Comparison of ENCODE assay signal across 8 mouse cellular contexts in genomic region chr19:46518352-46518787, GRCm38 (mm10). TPM values are rescaled to one million over a fixed set of nuclear protein-coding genes. Genes with fewer than 3 reads are reported as not detected.
DNase-seq lines count a peak whose midpoint lies in the region; ATAC-seq and TF ChIP-seq lines count a peak whose summit lies in the region.

No protein-coding gene starts in this region.

- no peak for TF ChIP-seq CTCF in brain, embryonic 14.5 days (IDR thresholded peaks at IDR 0.05; ENCODE audit: borderline replicate concordance, extremely low read depth, insufficient read depth, insufficient read length)

- peak; percentile 56 for ATAC-seq in heart, embryonic 16.5 days (replicated peaks; ENCODE audit: extremely low read depth, insufficient read depth, low FRiP score)
- peak; percentile 65 for ATAC-seq in neural tube, embryonic 12.5 days (ENCODE audit: low FRiP score, low read depth)

- TF ChIP-seq POLR2A in brain, embryonic 14.5 days (IDR thresholded peaks at IDR 0.05; ENCODE audit: borderline replicate concordance, extremely low read depth, insufficient read depth, insufficient read length, poor library complexity, severe bottlenecking): no peak

- peak; percentile 65 for DNase-seq in adrenal gland, postnatal 14 days
- no peak for DNase-seq in adrenal gland, postnatal 36 days
- peak; percentile 72 for DNase-seq in brain, embryonic 14.5 days (ENCODE audit: low read depth)
- DNase-seq in liver: peak; percentile 60
- no peak for DNase-seq in cerebellum, postnatal 36 days
- no peak for DNase-seq in testis, postnatal 10 days (ENCODE audit: low spot score)

- H3K4me3 ChIP-seq in heart, embryonic 16.5 days (ENCODE audit: low read length): peak overlapping the region; percentile 23
- peak overlapping the region; percentile 16; the same call in 1 of the 2 replicates for H3K4me3 ChIP-seq in neural tube, embryonic 12.5 days

- H3K27me3 ChIP-seq in heart, embryonic 16.5 days (ENCODE audit: control insufficient read depth, insufficient read depth, low read length): no peaks in the 10 kb centered on the region
- H3K27me3 ChIP-seq in neural tube, embryonic 12.5 days (replicated peaks): no peaks in the 10 kb centered on the region

- 2% methylated on average over 13 of the region's 13 CpGs for WGBS in heart, embryonic 16.5 days
- under 1% methylated on average over 13 of the region's 13 CpGs for WGBS in neural tube, embryonic 12.5 days

- peak overlapping the region; percentile 57 for H3K9ac ChIP-seq in heart, embryonic 16.5 days (ENCODE audit: low read length)
- H3K9ac ChIP-seq in neural tube, embryonic 12.5 days: peak overlapping the region; percentile 26

- no peaks in the 10 kb centered on the region for H3K9me3 ChIP-seq in heart, embryonic 16.5 days (replicated peaks; ENCODE audit: control insufficient read depth, low read length)
- H3K9me3 ChIP-seq in neural tube, embryonic 12.5 days: no peaks in the 10 kb centered on the region

- H3K4me1 ChIP-seq in heart, embryonic 16.5 days (ENCODE audit: control insufficient read depth, insufficient read depth, low read length): peaks cover 35% of the 10 kb centered on the region
- H3K4me1 ChIP-seq in neural tube, embryonic 12.5 days: peaks cover 36% of the 10 kb centered on the region

- H3K4me2 ChIP-seq in heart, embryonic 16.5 days (ENCODE audit: low read depth, low read length): peak overlapping the region; percentile 62
- H3K4me2 ChIP-seq in neural tube, embryonic 12.5 days (replicated peaks): peak overlapping the region; percentile 53

- H3K36me3 ChIP-seq in heart, embryonic 16.5 days (ENCODE audit: control insufficient read depth, insufficient read depth): peaks cover 26% of the 10 kb centered on the region
- H3K36me3 ChIP-seq in neural tube, embryonic 12.5 days: peaks cover 30% of the 10 kb centered on the region

- peak overlapping the region; percentile 49; the same call in 1 of the 2 replicates for H3K27ac ChIP-seq in heart, embryonic 16.5 days (ENCODE audit: low read length)
- peak overlapping the region; percentile 15 for H3K27ac ChIP-seq in neural tube, embryonic 12.5 days

RNA-seq across cellular contexts. Expression of gene Trim8, which starts 16.9 kb away (rescaled TPM):
- total RNA-seq in adrenal gland, postnatal 14 days (2021): 39.3 and 44.9 TPM in 2 replicates
- 10 to 100 TPM; 47.3 to 53.3 TPM for total RNA-seq in adrenal gland, postnatal 36 days (2021)
- 35.3 and 63.0 TPM in 2 replicates for polyA plus RNA-seq in brain, embryonic 14.5 days (2012; rRNA removed)
- 17.0 and 19.4 TPM in 2 replicates for polyA plus RNA-seq in heart, embryonic 16.5 days (2015; fragmentation: Nextera tagmentation; extraction: Ambion mirVana)
- polyA plus RNA-seq in neural tube, embryonic 12.5 days (2016; fragmentation: Nextera tagmentation; extraction: Ambion mirVana): 39.1 and 43.0 TPM in 2 replicates

RNA-seq across cellular contexts. Expression of gene Arl3, which starts 54.6 kb away (rescaled TPM):
- 57.0 and 60.7 TPM in 2 replicates for total RNA-seq in adrenal gland, postnatal 14 days (2021)
- total RNA-seq in adrenal gland, postnatal 36 days (2021): 10 to 100 TPM; 43.3 to 67.7 TPM
- polyA plus RNA-seq in brain, embryonic 14.5 days (2012; rRNA removed): 169 and 180 TPM in 2 replicates
- polyA plus RNA-seq in heart, embryonic 16.5 days (2015; fragmentation: Nextera tagmentation; extraction: Ambion mirVana): 95.6 and 101 TPM in 2 replicates
- 190 and 194 TPM in 2 replicates for polyA plus RNA-seq in neural tube, embryonic 12.5 days (2016; fragmentation: Nextera tagmentation; extraction: Ambion mirVana)

RNA-seq across cellular contexts. Expression of gene Sfxn2, which starts 54.8 kb away (rescaled TPM):
- total RNA-seq in adrenal gland, postnatal 14 days (2021): 11.5 and 12.7 TPM in 2 replicates
- total RNA-seq in adrenal gland, postnatal 36 days (2021): 10 to 100 TPM in 1 of 2 experiments, 1 to 10 TPM in 1; 7.9 to 11.5 TPM
- polyA plus RNA-seq in brain, embryonic 14.5 days (2012; rRNA removed): 11.8 and 12.6 TPM in 2 replicates
- polyA plus RNA-seq in heart, embryonic 16.5 days (2015; fragmentation: Nextera tagmentation; extraction: Ambion mirVana): 10.0 and 11.4 TPM in 2 replicates
- 11.4 and 12.2 TPM in 2 replicates for polyA plus RNA-seq in neural tube, embryonic 12.5 days (2016; fragmentation: Nextera tagmentation; extraction: Ambion mirVana)

Comparison
In these comparisons a context has a peak if more than half of its experiments do, and no peak if none do; other contexts are left out.
1. DNase-seq: peak in adrenal gland, postnatal 14 days (single experiment), brain, embryonic 14.5 days (single experiment) and liver (single experiment); none in adrenal gland, postnatal 36 days (0 of 2), cerebellum, postnatal 36 days (0 of 2) and testis, postnatal 10 days (single experiment).